Mouse (Mus musculus) E14TG2a.4 (cell line): ENCODE measurements around the gene Mef2a.

Experiments
- H3K27me3 ChIP-seq: 2 replicates; pipeline ENCODE4 v1.6.1; 2014; ENCODE audit warnings: low read length, control low read depth; ENCODE audit not compliant: insufficient read depth
- H3K36me3 ChIP-seq: 2 replicates; pipeline ENCODE4 v1.6.1; 2014; ENCODE audit warnings: low read length, control low read depth; ENCODE audit not compliant: insufficient read depth
- H3K4me1 ChIP-seq: replicated peaks from 2 replicates; pipeline ENCODE4 v1.6.1; 2014; ENCODE audit warnings: low read depth, low read length, control low read depth
- H3K4me3 ChIP-seq: replicated peaks from 2 replicates; pipeline ENCODE4 v1.5.1; 2014; ENCODE audit warnings: mild to moderate bottlenecking, low read length
- H3K9me3 ChIP-seq: 2 replicates; pipeline ENCODE4 v1.6.1; 2014; ENCODE audit warnings: low read length, control low read depth
- CTCF ChIP-seq: conservative IDR thresholded peaks from 2 replicates; pipeline ENCODE4 v1.5.1; 2014; ENCODE audit warnings: low read length
- NANOG ChIP-seq: IDR thresholded peaks from 2 replicates; pipeline ENCODE4 v1.6.1; 2014; ENCODE audit warnings: borderline replicate concordance, low read length, mixed read lengths
- POU5F1 ChIP-seq: IDR thresholded peaks from 2 replicates; pipeline ENCODE4 v1.6.1; 2014; ENCODE audit warnings: low read length, borderline replicate concordance

Mef2a gene

GRCm38 (mm10) chr7:67372729-67373583 is at the start of gene Mef2a:
Mef2a (minus strand) TSS chr7:67372858.
- no peak for TF ChIP-seq POU5F1
- TF ChIP-seq NANOG = no peak
- TF ChIP-seq CTCF = no peak

GRCm38 (mm10) chr7:67421476-67422186 is 49.0 kb upstream of the Mef2a start:
- Histone ChIP-seq H3K4me3 (no peak overlapping the region), H3K4me1 (no peaks in the 10 kb centered on the region), H3K9me3 (no peaks in the 10 kb centered on the region), H3K27me3 (no peaks in the 10 kb centered on the region), H3K36me3 (no peaks in the 10 kb centered on the region)
- no peak for TF ChIP-seq NANOG
- no peak for TF ChIP-seq POU5F1
- TF ChIP-seq CTCF = no peak

More at GRCm38 (mm10) chr7:67372729-67373583, at the start of gene Mef2a:
- Histone ChIP-seq H3K4me1 (peaks cover 20% of the 10 kb centered on the region), H3K27me3 (peaks cover 32% of the 10 kb centered on the region), H3K9me3 (no peaks in the 10 kb centered on the region), H3K36me3 (no peaks in the 10 kb centered on the region), H3K4me3 (peak within 1 kb of the TSS; percentile 89)

- H3K36me3 ChIP-seq = no peaks in the 10 kb centered on the region
- TF ChIP-seq CTCF = no peak
- H3K4me1 ChIP-seq = no peaks in the 10 kb centered on the region
- no peaks in the 10 kb centered on the region for H3K27me3 ChIP-seq
- no peaks in the 10 kb centered on the region for H3K9me3 ChIP-seq
- no peak overlapping the region for H3K4me3 ChIP-seq
These were observed 48.4 kb upstream of the Mef2a start for GRCm38 (mm10) chr7:67421088-67421475.

GRCm38 (mm10) chr7:67419591-67420314 is 47.1 kb upstream of the Mef2a start:
- Histone ChIP-seq H3K27me3 (no peaks in the 10 kb centered on the region), H3K4me3 (no peak overlapping the region), H3K4me1 (no peaks in the 10 kb centered on the region), H3K9me3 (no peaks in the 10 kb centered on the region), H3K36me3 (no peaks in the 10 kb centered on the region)
- TF ChIP-seq POU5F1 = no peak
- TF ChIP-seq CTCF = no peak
- TF ChIP-seq NANOG = no peak

- Histone ChIP-seq H3K9me3 (no peaks in the 10 kb centered on the region), H3K4me1 (no peaks in the 10 kb centered on the region), H3K27me3 (no peaks in the 10 kb centered on the region), H3K4me3 (no peak overlapping the region), H3K36me3 (no peaks in the 10 kb centered on the region)
- TF ChIP-seq POU5F1 (no peak), NANOG (no peak), CTCF (no peak)
These were observed 45.5 kb upstream of the Mef2a start for GRCm38 (mm10) chr7:67418122-67418521.

- Histone ChIP-seq H3K9me3 (no peaks in the 10 kb centered on the region), H3K4me1 (no peaks in the 10 kb centered on the region), H3K4me3 (no peak overlapping the region), H3K36me3 (no peaks in the 10 kb centered on the region), H3K27me3 (0 out of 2 replicates have a peak, but pooled peaks cover 2% of the 10 kb centered on the region)
- TF ChIP-seq NANOG = no peak
- no peak for TF ChIP-seq POU5F1
- TF ChIP-seq CTCF = no peak
These were observed 42.1 kb upstream of the Mef2a start for GRCm38 (mm10) chr7:67414766-67415165.

GRCm38 (mm10) chr7:67412686-67413085 is 40.0 kb upstream of the Mef2a start:
- H3K27me3 ChIP-seq = 0 out of 2 replicates have a peak, but pooled peaks cover 2% of the 10 kb centered on the region
- H3K4me1 ChIP-seq = no peaks in the 10 kb centered on the region
- TF ChIP-seq POU5F1 (no peak), NANOG (no peak), CTCF (no peak)
- H3K4me3 ChIP-seq = no peak overlapping the region
- no peaks in the 10 kb centered on the region for H3K36me3 ChIP-seq
- no peaks in the 10 kb centered on the region for H3K9me3 ChIP-seq

- Histone ChIP-seq H3K36me3 (no peaks in the 10 kb centered on the region), H3K9me3 (0 out of 2 replicates have a peak, but pooled peaks cover 3% of the 10 kb centered on the region), H3K4me3 (no peak overlapping the region), H3K4me1 (no peaks in the 10 kb centered on the region), H3K27me3 (no peaks in the 10 kb centered on the region)
- TF ChIP-seq NANOG (no peak), POU5F1 (no peak), CTCF (no peak)
These were observed 34.4 kb upstream of the Mef2a start for GRCm38 (mm10) chr7:67407019-67407418.
